Mouse (Mus musculus) liver, embryonic 13.5 days (tissue): ENCODE results near the gene Btbd9. TPM values are rescaled to one million over a fixed set of nuclear protein-coding genes. Genes with fewer than 3 reads are reported as not detected.

Experiments used
- ATAC-seq: fragments of 200-750 bp; cut with Nextera tagmentation; 2 replicates; pipeline ENCODE4 v1.8.0; 2017; ENCODE audit warnings: low read depth, mild to moderate bottlenecking, moderate number of reproducible peaks, moderate library complexity
- DNase-seq: peaks from one replicate; pipeline ENCODE4 v3.0.0; 2022
- H3K27ac ChIP-seq: fragments of 300-500 bp; sonication (generic); 2 replicates; pipeline ENCODE4 v1.5.1; 2015; ENCODE audit warnings: moderate library complexity, mild to moderate bottlenecking, inconsistent platforms
- H3K27me3 ChIP-seq: fragments of 300-500 bp; sonication (generic); 2 replicates; pipeline ENCODE4 v1.6.1; 2015; ENCODE audit warnings: mild to moderate bottlenecking, inconsistent platforms
- H3K36me3 ChIP-seq: fragments of 300-500 bp; sonication (generic); 2 replicates; pipeline ENCODE4 v1.6.1; 2015; ENCODE audit warnings: mild to moderate bottlenecking, inconsistent platforms
- H3K4me1 ChIP-seq: fragments of 300-500 bp; sonication (generic); replicated peaks from 2 replicates; pipeline ENCODE4 v1.6.1; 2015; ENCODE audit warnings: inconsistent platforms
- H3K4me2 ChIP-seq: fragments of 300-500 bp; sonication (generic); 2 replicates; pipeline ENCODE4 v1.6.1; 2015; ENCODE audit warnings: inconsistent platforms, mild to moderate bottlenecking, moderate library complexity
- H3K4me3 ChIP-seq: fragments of 300-500 bp; sonication (generic); replicated peaks from 2 replicates; pipeline ENCODE4 v1.5.1; 2015; ENCODE audit warnings: mild to moderate bottlenecking, inconsistent platforms
- H3K9ac ChIP-seq: fragments of 300-500 bp; sonication (generic); 2 replicates; pipeline ENCODE4 v1.6.1; 2015; ENCODE audit warnings: mild to moderate bottlenecking, inconsistent platforms
- H3K9me3 ChIP-seq: fragments of 300-500 bp; sonication (generic); replicated peaks from 2 replicates; pipeline ENCODE4 v1.6.1; 2016; ENCODE audit warnings: inconsistent platforms
- WGBS: fragments of 180-500 bp; shearing (Covaris S2); methylation state at CpG from one replicate; pipeline ENCODE4 v1.1.7; 2015; ENCODE audit not compliant: insufficient replicate concordance; 5-methylcytosine and 5-hydroxymethylcytosine counted together
- polyA plus RNA-seq: library from polyadenylated mRNA; unstranded; fragments of >200 nt; fragmentation: Nextera tagmentation; extraction: Ambion mirVana; gene quantifications from 2 replicates; pipeline ENCODE4 v1.2.1, GENCODE M21; 2015

Btbd9 gene
- polyA plus RNA-seq, 1 experiment from 2014 or later: 14.5 TPM

- no peaks in the 10 kb centered on the region for H3K27me3 ChIP-seq
- WGBS: 16% methylated on average over 18 of the region's 18 CpGs
- H3K27ac ChIP-seq: peak overlapping the region; percentile 94
- 0 out of 2 replicates have a peak, but pooled peaks have one; percentile 6 for ATAC-seq
- H3K9ac ChIP-seq: peak overlapping the region; percentile 94
- H3K4me2 ChIP-seq: peak overlapping the region; percentile 74
- no peaks in the 10 kb centered on the region for H3K9me3 ChIP-seq
- H3K4me3 ChIP-seq: peak overlapping the region; percentile 79
- peaks cover 22% of the 10 kb centered on the region for H3K36me3 ChIP-seq
- peaks cover 89% of the 10 kb centered on the region for H3K4me1 ChIP-seq
- no peak for DNase-seq
Observed at GRCm38 (mm10) chr17:30611221-30612074, 35.2 kb upstream of the Btbd9 start.

- Histone ChIP-seq H3K9me3 (no peaks in the 10 kb centered on the region), H3K36me3 (peaks cover 22% of the 10 kb centered on the region), H3K4me2 (peak overlapping the region; percentile 74), H3K4me1 (peaks cover 88% of the 10 kb centered on the region), H3K4me3 (peak overlapping the region; percentile 79), H3K27ac (peak overlapping the region; percentile 94), H3K9ac (peak overlapping the region; percentile 94), H3K27me3 (no peaks in the 10 kb centered on the region)
- WGBS: 45% methylated on average over 1 of the region's 1 CpGs
- DNase-seq (no peak), ATAC-seq (no peak)
Observed at GRCm38 (mm10) chr17:30610739-30611138, 34.5 kb upstream of the Btbd9 start.

GRCm38 (mm10) chr17:30609980-30610307, 33.7 kb upstream of the Btbd9 start:
- DNase-seq (no peak), ATAC-seq (no peak)
- H3K4me3 ChIP-seq: peak overlapping the region; percentile 79
- no peaks in the 10 kb centered on the region for H3K9me3 ChIP-seq
- peaks cover 80% of the 10 kb centered on the region for H3K4me1 ChIP-seq
- peak overlapping the region; percentile 94 for H3K27ac ChIP-seq
- H3K4me2 ChIP-seq: peak overlapping the region; percentile 74
- H3K27me3 ChIP-seq: no peaks in the 10 kb centered on the region
- WGBS: 74% methylated on average over 5 of the region's 5 CpGs
- H3K36me3 ChIP-seq: peaks cover 25% of the 10 kb centered on the region
- peak overlapping the region; percentile 94 for H3K9ac ChIP-seq

- Histone ChIP-seq H3K36me3 (peaks cover 30% of the 10 kb centered on the region), H3K4me2 (peak overlapping the region; percentile 74), H3K4me3 (peak overlapping the region; percentile 79), H3K4me1 (peaks cover 78% of the 10 kb centered on the region), H3K27ac (peak overlapping the region; percentile 94), H3K9ac (peak overlapping the region; percentile 94), H3K27me3 (no peaks in the 10 kb centered on the region), H3K9me3 (no peaks in the 10 kb centered on the region)
- ATAC-seq: peak; percentile 34
- WGBS: 59% methylated on average over 16 of the region's 16 CpGs
- no peak for DNase-seq
Observed at GRCm38 (mm10) chr17:30609305-30609979, 33.2 kb upstream of the Btbd9 start.

GRCm38 (mm10) chr17:30607909-30608495, 31.7 kb upstream of the Btbd9 start:
- Histone ChIP-seq H3K27me3 (no peaks in the 10 kb centered on the region), H3K4me1 (peaks cover 64% of the 10 kb centered on the region), H3K4me3 (no peak overlapping the region), H3K9ac (0 out of 2 replicates have a peak overlapping the region, but pooled peaks have one; percentile 20), H3K4me2 (peak overlapping the region; percentile 74), H3K27ac (peak overlapping the region; percentile 94), H3K36me3 (peaks cover 44% of the 10 kb centered on the region), H3K9me3 (no peaks in the 10 kb centered on the region)
- ATAC-seq (no peak), DNase-seq (no peak)
- WGBS: 86% methylated on average over 8 of the region's 8 CpGs

GRCm38 (mm10) chr17:30607330-30607729, 31.0 kb upstream of the Btbd9 start:
- H3K36me3 ChIP-seq: peaks cover 51% of the 10 kb centered on the region
- ATAC-seq: no peak
- 86% methylated on average over 7 of the region's 7 CpGs for whole genome bisulfite sequencing
- H3K4me3 ChIP-seq: no peak overlapping the region
- no peak overlapping the region for H3K4me2 ChIP-seq
- no peaks in the 10 kb centered on the region for H3K27me3 ChIP-seq
- 0 out of 2 replicates have a peak overlapping the region, but pooled peaks have one; percentile 20 for H3K9ac ChIP-seq
- DNase-seq: no peak
- H3K9me3 ChIP-seq: no peaks in the 10 kb centered on the region
- peak overlapping the region; percentile 53; the same call in 1 of the 2 replicates for H3K27ac ChIP-seq
- H3K4me1 ChIP-seq: peaks cover 61% of the 10 kb centered on the region

GRCm38 (mm10) chr17:30606634-30607081, 30.4 kb upstream of the Btbd9 start:
- WGBS: 88% methylated on average over 8 of the region's 8 CpGs
- Histone ChIP-seq H3K9me3 (no peaks in the 10 kb centered on the region), H3K36me3 (peaks cover 58% of the 10 kb centered on the region), H3K4me2 (no peak overlapping the region), H3K4me3 (no peak overlapping the region), H3K4me1 (peaks cover 67% of the 10 kb centered on the region), H3K27ac (no peak overlapping the region), H3K27me3 (no peaks in the 10 kb centered on the region), H3K9ac (no peak overlapping the region)
- ATAC-seq (no peak), DNase-seq (no peak)

- Histone ChIP-seq H3K27ac (no peak overlapping the region), H3K4me1 (peaks cover 68% of the 10 kb centered on the region), H3K9ac (no peak overlapping the region), H3K4me3 (no peak overlapping the region), H3K27me3 (no peaks in the 10 kb centered on the region), H3K4me2 (no peak overlapping the region), H3K9me3 (no peaks in the 10 kb centered on the region), H3K36me3 (peaks cover 62% of the 10 kb centered on the region)
- ATAC-seq (no peak), DNase-seq (no peak)
- WGBS: 82% methylated on average over 11 of the region's 11 CpGs
Observed at GRCm38 (mm10) chr17:30606206-30606605, 29.9 kb upstream of the Btbd9 start.

GRCm38 (mm10) chr17:30605001-30605400, 28.7 kb upstream of the Btbd9 start:
- H3K9ac ChIP-seq: no peak overlapping the region
- H3K4me2 ChIP-seq: no peak overlapping the region
- H3K27me3 ChIP-seq: no peaks in the 10 kb centered on the region
- DNase-seq: no peak
- no peak overlapping the region for H3K4me3 ChIP-seq
- no peak overlapping the region for H3K27ac ChIP-seq
- WGBS: 90% methylated on average over 5 of the region's 5 CpGs
- no peaks in the 10 kb centered on the region for H3K9me3 ChIP-seq
- H3K36me3 ChIP-seq: peaks cover 73% of the 10 kb centered on the region
- ATAC-seq: no peak
- H3K4me1 ChIP-seq: peaks cover 62% of the 10 kb centered on the region

GRCm38 (mm10) chr17:30604296-30604695, 28.0 kb upstream of the Btbd9 start:
- no peak overlapping the region for H3K4me3 ChIP-seq
- 87% methylated on average over 6 of the region's 6 CpGs for WGBS
- peaks cover 55% of the 10 kb centered on the region for H3K4me1 ChIP-seq
- no peaks in the 10 kb centered on the region for H3K9me3 ChIP-seq
- no peaks in the 10 kb centered on the region for H3K27me3 ChIP-seq
- no peak overlapping the region for H3K4me2 ChIP-seq
- no peak for ATAC-seq
- H3K9ac ChIP-seq: no peak overlapping the region
- no peak for DNase-seq
- peaks cover 74% of the 10 kb centered on the region for H3K36me3 ChIP-seq
- H3K27ac ChIP-seq: no peak overlapping the region

- Histone ChIP-seq H3K9ac (no peak overlapping the region), H3K4me3 (no peak overlapping the region), H3K27ac (no peak overlapping the region), H3K36me3 (peaks cover 82% of the 10 kb centered on the region), H3K9me3 (no peaks in the 10 kb centered on the region), H3K27me3 (no peaks in the 10 kb centered on the region), H3K4me1 (peaks cover 34% of the 10 kb centered on the region), H3K4me2 (no peak overlapping the region)
- WGBS: 88% methylated on average over 14 of the region's 14 CpGs
- DNase-seq (no peak), ATAC-seq (no peak)
Observed at GRCm38 (mm10) chr17:30602175-30602574, 25.9 kb upstream of the Btbd9 start.
